ENCODE assay signal across 30 mouse cellular contexts in the genomic region with DNA sequence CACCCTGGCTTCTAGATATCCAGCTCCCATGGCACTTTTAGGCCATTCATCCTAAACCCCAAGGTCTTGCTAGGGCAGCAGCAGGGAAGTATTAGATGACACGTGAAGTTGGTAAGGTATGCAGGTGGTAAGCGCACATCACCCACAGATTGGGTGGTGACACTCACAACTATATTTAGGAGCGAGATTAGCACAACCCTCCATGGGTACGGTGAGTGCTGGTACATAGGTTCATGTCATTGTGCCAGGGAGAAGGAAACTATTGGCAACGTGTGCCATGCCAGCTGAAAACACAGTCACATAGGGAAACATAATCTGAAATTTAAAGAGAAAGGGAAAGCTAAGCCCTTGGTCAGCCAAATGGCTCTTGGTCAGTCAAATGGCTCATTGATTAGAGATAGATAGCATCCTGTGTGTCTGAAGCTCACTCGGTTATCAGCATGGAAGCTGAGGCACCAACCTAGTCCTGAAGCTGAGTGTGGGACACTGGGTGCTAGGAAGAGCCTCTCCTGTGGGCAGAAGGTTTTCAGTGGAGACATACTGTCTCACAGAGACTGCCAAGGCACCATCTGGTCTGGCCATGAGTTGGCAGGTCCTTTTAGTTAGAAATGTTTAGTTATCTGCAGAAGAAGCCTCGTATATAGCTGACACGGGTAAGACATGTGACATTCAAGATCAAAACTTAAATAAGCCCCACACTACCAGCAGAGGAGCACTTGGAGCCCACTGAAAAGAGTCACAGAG. TPM values are rescaled to one million over a fixed set of nuclear protein-coding genes. Genes with fewer than 3 reads are reported as not detected.
DNase-seq lines count a peak whose midpoint lies in the region; ATAC-seq lines count a peak whose summit lies in the region.
"Had no signal": no experiment of that assay in that cellular context is flagged by ENCODE, and none has a peak within 500 bp of the region (broad histone marks: within the 10 kb centered on the region; RNA-seq: fewer than 3 reads in every experiment).

No protein-coding gene starts in this region.

- H3K36me3 ChIP-seq in heart, embryonic 11.5 days (ENCODE audit: control insufficient read depth, insufficient read depth, low read length) = no peaks in the 10 kb centered on the region
- H3K36me3 ChIP-seq: embryonic facial prominence, embryonic 13.5 days; forebrain, embryonic 12.5 days; heart, embryonic 15.5 days; kidney, embryonic 15.5 days; limb, embryonic 12.5 days; liver, embryonic 15.5 days; midbrain, embryonic 12.5 days; neural tube, embryonic 13.5 days had no signal

- WGBS in heart, embryonic 11.5 days (ENCODE audit: insufficient replicate concordance) = 78% methylated on average over 8 of the region's 8 CpGs

- no peak overlapping the region for H3K9ac ChIP-seq in heart, embryonic 11.5 days (ENCODE audit: low read depth, low read length)
- H3K9ac ChIP-seq: embryonic facial prominence, embryonic 13.5 days; forebrain, embryonic 12.5 days; forebrain, postnatal 0 days; heart, embryonic 15.5 days; kidney, embryonic 15.5 days; limb, embryonic 12.5 days; liver, embryonic 15.5 days; midbrain, embryonic 12.5 days; neural tube, embryonic 13.5 days had no signal

- no peaks in the 10 kb centered on the region for H3K27me3 ChIP-seq in heart, embryonic 11.5 days (ENCODE audit: control insufficient read depth, insufficient read depth, low read length)
- H3K27me3 ChIP-seq: CH12.LX; embryonic facial prominence, embryonic 13.5 days; forebrain, embryonic 12.5 days; heart, embryonic 15.5 days; kidney, embryonic 15.5 days; limb, embryonic 12.5 days; liver, embryonic 15.5 days; midbrain, embryonic 12.5 days; neural tube, embryonic 13.5 days had no signal

- no peak overlapping the region for H3K27ac ChIP-seq in heart, embryonic 11.5 days (ENCODE audit: low read depth, low read length)
- H3K27ac ChIP-seq: embryonic facial prominence, embryonic 13.5 days; forebrain, embryonic 12.5 days; heart, embryonic 15.5 days; kidney, embryonic 15.5 days; left cerebral cortex, adult 2 months; limb, embryonic 12.5 days; liver, embryonic 15.5 days; midbrain, embryonic 12.5 days; neural tube, embryonic 13.5 days had no signal

- DNase-seq in cerebellum, postnatal 4 days (ENCODE audit: low spot score in 2 of 2) = no peak
- peak; percentile 16 to 34 for DNase-seq in layer of hippocampus, adult 8-10 months (ENCODE audit: low spot score in 2 of 2)
- no peak for DNase-seq in layer of hippocampus, postnatal 25 days (ENCODE audit: extremely low spot score in 1 of 2, low spot score in 1 of 2)
- peak; percentile 73 for DNase-seq in cerebellum, adult 9-10 months
- peak; percentile 49 to 51 for DNase-seq in cerebellum, postnatal 36 days
- DNase-seq in thymus, postnatal 14 days = no peak
- DNase-seq: adrenal gland, adult 2 months; forebrain, postnatal 0 days; kidney, adult 18-20 months; kidney, postnatal 25 days; lung, postnatal 36 days; right cerebral cortex, postnatal 4 days had no signal

- no peaks in the 10 kb centered on the region for H3K4me1 ChIP-seq in heart, embryonic 11.5 days (ENCODE audit: control insufficient read depth, insufficient read depth, low read length)
- H3K4me1 ChIP-seq: embryonic facial prominence, embryonic 13.5 days; forebrain, embryonic 12.5 days; heart, embryonic 15.5 days; kidney, embryonic 15.5 days; limb, embryonic 12.5 days; liver, embryonic 15.5 days; megakaryocyte, embryonic 14.5 days; midbrain, embryonic 12.5 days; neural tube, embryonic 13.5 days had no signal

- H3K4me2 ChIP-seq in heart, embryonic 11.5 days = no peak overlapping the region
- H3K4me2 ChIP-seq: embryonic facial prominence, embryonic 13.5 days; forebrain, embryonic 12.5 days; heart, embryonic 15.5 days; kidney, embryonic 15.5 days; limb, embryonic 12.5 days; liver, embryonic 15.5 days; midbrain, embryonic 12.5 days; neural tube, embryonic 13.5 days had no signal

- no peak overlapping the region for H3K4me3 ChIP-seq in heart, embryonic 11.5 days (ENCODE audit: low read depth, low read length)
- H3K4me3 ChIP-seq: embryonic facial prominence, embryonic 13.5 days; erythroblast, embryonic 14.5 days; forebrain, embryonic 12.5 days; heart, embryonic 15.5 days; kidney, embryonic 15.5 days; left cerebral cortex, adult 2 months; limb, embryonic 12.5 days; liver, embryonic 15.5 days; megakaryocyte, embryonic 14.5 days; midbrain, embryonic 12.5 days; neural tube, embryonic 13.5 days had no signal

- no peaks in the 10 kb centered on the region for H3K9me3 ChIP-seq in heart, embryonic 11.5 days (replicated peaks; ENCODE audit: control insufficient read depth, low read length)
- H3K9me3 ChIP-seq: embryonic facial prominence, embryonic 13.5 days; forebrain, embryonic 12.5 days; heart, embryonic 15.5 days; kidney, embryonic 15.5 days; limb, embryonic 12.5 days; liver, embryonic 15.5 days; midbrain, embryonic 12.5 days; neural tube, embryonic 13.5 days had no signal

- peak; percentile 78 for ATAC-seq in cerebellum, adult (ENCODE audit: insufficient number of reproducible peaks, low FRiP score, low TSS enrichment)
- ATAC-seq in heart, embryonic 11.5 days (replicated peaks; ENCODE audit: insufficient number of reproducible peaks, low FRiP score, low TSS enrichment) = no peak
- ATAC-seq: activated CD4-positive, CD25-positive, alpha-beta regulatory T cell, adult 4 months; forebrain, postnatal 0 days; hindbrain, embryonic 16.5 days had no signal

RNA-seq across cellular contexts. Expression of a gene that starts 37.4 kb away (rescaled TPM):
- 10 to 100 TPM; 54.6 to 70.2 (median 64.5) TPM for total RNA-seq in layer of hippocampus, adult 8-10 months (2022)
- total RNA-seq in layer of hippocampus, postnatal 25 days (2021) = 10 to 100 TPM; 47.4 to 55.9 TPM
- polyA plus RNA-seq in heart, embryonic 11.5 days (2014; fragmentation: Nextera tagmentation; extraction: Ambion mirVana) = 58.4 and 72.9 TPM in 2 replicates
- total RNA-seq: CH12.LX; common myeloid progenitor, adult 5-6 weeks had no signal
- polyA plus RNA-seq: activated CD4-positive, CD25-positive, alpha-beta regulatory T cell, adult 4 months; C2C12; erythroblast, embryonic 14.5 days had no signal

Comparison
In these comparisons a context has a peak if more than half of its experiments do, and no peak if none do; other contexts are left out.
1. DNase-seq: peak in layer of hippocampus, adult 8-10 months (2 of 2), cerebellum, adult 9-10 months (single experiment) and cerebellum, postnatal 36 days (2 of 2); none in cerebellum, postnatal 4 days (0 of 2), layer of hippocampus, postnatal 25 days (0 of 2) and thymus, postnatal 14 days (single experiment).